Mouse (Mus musculus): ENCODE results near the gene Psd4. TPM values are rescaled to one million over a fixed set of nuclear protein-coding genes. Genes with fewer than 3 reads are reported as not detected.

Gene Psd4
- total RNA-seq, 2 experiments from 2014 or later, result 0.55 to 2.0 TPM

DNA sequence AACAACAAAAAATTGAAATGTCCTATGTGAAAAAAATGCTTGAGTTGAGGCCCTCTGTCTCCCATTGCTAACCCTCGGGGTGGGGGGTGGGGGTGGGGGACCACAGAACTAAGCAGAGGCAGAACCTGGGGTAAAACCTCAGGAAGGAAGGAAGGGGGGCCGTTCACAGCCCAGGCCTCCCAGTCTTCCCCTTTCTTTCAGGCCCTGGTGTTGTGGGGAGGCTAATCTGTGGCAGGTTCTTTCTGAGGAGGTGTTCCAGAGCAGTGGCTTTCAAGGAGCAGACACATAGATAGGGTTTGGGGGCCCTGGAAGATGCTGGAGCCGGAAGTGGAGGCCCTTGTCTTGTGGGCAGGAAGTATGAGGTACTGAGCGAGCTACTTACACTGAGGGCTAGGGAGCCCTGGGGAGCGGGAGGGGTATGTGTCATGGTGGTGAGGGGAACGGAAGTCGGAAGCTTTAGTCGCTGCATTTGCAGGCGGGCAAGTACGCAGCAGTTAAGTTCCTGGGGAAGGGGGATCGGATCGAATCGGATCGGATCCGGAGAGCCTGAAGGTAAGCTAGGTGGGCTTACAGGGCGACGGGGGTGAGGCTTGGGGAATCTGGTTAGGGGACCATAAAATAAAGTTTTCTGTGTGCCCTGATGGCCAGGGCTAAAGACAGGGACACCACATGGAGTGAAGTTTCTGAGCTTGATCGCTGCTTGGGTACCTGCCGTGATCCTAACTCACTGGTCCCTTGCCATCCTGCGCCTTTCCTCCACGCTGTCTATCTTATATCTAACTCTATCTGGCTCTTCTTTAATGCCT, 19.0 kb downstream of the Psd4 start:
- no peak for DNase-seq

DNA sequence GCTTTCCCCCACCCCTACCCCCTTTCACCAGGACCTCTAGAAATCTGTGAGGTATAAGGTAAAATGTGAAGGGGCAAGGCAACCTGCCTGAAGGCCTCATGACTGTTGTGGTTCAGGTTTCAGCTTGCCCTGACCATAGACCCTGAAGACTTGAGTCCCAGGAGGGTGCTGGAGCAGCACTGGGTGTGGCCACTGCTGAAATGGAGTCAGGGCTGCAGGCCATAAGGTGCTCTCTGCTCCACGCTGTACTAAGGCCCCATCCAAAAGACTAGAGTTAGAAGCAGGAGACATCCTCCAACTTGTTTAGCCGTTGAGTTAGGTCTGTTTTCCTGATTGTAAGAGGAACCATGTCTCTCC, 19.6 kb downstream of the Psd4 start:
- DNase-seq, result no peak

DNA sequence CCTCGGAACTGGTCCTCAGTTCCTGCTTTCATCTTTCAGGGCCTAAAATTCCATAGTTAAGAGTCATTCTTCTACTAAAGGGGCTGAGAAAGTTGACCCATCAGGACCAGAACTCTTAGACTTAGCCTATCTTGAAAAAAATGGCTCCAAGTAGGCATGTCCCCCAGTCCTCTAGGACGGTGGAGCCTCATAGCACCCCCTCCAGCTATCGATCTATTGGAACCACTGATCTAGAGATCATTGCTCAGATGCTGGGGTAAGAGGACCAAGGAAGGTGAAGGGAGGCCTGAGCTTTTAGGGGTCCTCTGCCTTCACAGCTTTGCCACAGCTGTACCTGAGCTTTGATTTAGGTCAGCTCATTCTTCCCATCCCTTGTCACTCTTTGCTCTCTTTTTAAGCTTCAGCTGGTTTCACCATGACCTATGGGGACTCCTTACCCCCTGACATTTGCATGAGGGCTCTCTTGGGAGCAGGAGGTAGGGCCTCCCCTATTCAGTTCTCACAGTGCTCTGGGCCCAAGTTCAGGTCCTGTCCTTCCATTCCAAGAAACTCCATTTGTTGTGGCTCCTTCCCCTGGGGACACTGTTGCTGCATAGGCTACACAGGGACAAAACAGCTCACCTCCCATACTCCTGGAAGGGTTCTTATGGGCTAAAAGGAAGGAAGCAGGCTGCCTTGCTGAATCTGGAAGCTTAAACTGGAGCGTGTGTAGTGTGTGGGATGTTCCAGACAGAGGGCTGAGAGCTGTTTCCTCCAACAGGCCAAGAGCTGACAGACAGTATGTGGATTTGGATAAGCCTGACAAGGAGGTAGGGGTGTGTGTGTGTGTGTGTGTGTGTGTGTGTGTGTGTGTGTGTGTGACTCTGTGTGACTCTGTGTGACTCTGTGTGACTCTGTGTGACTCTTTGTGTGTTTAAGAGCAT, 20.2 kb downstream of the Psd4 start:
- DNase-seq, result peak; percentile 24

DNA sequence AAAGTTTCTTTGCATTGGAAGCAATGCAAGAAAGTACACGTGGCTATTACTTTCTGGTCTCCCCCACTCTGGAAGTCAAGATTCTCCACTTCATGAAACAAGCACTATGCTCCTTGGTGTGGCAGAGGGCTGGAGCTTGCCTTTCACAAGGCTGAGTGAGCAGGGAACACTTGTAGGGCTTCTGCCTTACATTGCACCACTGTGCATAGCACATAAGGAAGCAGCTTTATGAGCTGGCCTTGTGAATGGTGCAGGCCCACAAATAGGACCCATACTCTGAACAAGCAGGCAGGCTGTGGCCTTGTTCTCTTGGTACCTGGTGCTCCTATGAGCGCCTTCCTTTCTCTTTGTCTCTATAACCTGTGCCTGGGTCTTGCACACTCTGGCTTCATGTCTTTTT, 25.9 kb downstream of the Psd4 start:
- no peak for DNase-seq

DNA sequence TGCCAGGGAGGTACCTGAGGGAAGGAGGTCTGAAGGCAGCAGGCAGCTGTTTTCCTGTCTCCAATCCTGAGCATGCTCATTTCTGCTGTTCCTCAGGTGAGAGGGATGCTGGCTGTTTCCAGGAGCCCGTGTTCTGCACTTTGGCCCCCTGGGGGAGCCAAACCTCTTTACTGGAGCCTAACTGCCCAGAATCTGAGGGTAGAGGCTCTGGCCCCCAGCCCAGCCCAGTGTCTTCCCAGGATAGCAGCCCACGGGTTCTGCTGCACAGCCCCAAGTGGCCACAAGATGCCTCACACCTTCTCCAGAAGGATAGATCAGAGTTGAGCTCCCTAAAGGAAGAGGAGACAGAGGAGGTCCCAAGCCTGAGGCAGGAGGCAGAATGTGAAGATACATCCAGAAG, 29.7 kb downstream of the Psd4 start:
- no peak for DNase-seq

DNA sequence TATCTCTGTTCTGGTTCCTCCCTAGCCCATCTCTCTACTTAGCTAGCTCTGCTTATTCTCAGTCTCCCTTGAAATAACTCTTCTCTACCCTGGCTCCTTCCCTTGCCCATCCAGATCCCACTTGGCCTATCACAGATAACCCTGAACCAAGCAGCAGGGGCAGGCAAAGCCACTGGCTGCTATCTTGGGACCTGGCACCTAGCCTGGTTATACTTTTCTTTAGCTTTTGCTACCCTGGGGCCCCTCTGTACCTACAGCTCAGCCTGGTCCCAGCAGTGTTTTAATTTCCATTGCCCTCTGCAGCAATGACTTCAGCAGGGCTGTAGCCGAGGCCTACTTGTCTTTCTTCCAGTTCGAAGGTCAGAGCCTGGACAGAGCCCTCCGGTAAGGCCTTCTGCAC, 33.3 kb downstream of the Psd4 start:
- no peak for DNase-seq

DNA sequence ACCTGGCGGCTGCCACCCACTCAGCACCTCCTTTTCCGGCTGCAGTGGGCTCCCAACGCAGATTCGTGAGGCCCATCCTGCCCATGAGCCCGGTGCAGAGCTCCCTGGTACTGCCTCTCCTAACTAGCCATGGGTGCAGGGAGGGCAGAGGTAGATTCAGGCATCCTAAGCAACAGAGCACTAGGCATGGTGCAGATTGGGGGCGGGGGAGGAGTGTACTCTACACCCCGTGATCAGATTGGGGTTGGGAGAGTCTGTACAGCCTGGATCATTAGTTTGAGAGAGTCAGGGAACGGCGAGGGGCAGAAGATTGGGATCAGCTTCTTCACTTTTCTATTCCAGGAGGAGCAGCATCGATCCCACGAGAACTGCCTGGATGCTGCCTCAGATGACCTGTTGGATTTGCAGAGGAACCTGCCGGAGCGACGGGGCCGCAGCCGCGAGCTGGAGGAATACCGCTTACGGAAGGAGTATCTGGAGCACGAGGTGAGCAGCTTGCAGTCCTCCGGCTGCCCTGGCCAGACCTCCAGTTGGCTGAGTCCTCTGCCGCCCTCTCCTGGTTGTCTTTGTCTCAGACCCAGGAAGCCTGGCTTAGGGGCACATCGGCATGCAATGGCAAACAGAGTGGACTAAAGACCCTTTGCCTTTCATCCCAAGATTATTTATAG, 38.1 kb downstream of the Psd4 start:
- DNase-seq, result peak; percentile 41

DNA sequence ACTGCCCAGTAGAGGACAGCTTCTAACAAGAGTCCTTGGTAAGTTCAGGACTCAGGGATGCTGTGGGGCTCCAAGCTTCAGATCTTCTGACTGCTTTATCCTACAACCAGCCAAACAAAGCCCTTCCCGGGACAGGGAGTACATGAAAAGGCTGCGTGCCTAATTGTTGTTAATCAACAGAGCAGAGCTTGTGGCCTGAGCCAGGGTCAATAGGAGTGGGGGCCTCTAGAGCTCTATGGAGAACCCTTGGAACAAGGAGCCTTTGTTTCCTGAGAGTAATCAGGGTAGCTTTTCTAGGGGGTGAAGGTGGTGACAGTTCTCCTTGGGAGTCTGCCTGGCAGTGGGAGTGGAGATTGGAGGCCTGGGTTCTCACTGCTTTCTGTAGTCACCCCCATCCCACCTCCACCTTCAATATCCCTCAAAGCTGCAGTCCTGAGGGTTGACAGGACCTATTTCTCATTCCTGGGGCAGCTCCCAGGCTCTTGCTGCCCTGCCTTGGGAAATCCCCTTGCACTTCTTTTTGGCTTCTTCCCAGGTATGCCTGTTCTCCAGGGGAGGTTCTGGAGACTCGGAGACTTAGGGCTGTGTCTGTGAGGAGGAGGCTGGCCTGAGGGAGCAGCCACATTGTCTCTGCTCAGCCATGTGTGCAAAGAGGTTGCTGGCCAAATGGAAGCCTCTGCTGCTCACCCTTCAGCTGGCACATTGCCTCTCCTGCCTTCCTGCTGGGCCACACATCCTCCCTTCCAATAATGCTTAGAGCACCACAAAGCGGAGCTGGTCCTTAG, 40.5 kb downstream of the Psd4 start:
- DNase-seq, result peak in 1 of 2 experiments; percentile 17

DNA sequence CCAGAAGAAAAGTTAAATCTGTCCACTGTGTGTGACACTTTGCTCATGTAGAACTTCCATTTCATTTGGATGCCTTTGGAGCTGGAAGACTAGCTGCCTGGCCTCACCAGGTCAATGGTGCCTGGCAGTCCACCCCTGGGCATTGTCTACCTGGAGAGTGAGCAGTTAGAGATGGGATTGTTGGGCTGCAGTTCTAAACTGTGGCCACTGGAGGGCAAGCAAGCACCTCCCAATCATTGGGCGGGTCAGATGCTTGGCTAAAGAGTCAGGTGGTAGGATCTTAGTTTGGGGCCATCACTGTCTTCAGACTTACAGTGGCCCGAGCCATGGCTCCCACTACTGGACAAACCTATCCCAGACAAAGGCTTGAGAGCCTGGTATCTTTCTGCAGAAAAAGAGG, 41.8 kb downstream of the Psd4 start:
- peak; percentile 52 to 54 for DNase-seq

DNA sequence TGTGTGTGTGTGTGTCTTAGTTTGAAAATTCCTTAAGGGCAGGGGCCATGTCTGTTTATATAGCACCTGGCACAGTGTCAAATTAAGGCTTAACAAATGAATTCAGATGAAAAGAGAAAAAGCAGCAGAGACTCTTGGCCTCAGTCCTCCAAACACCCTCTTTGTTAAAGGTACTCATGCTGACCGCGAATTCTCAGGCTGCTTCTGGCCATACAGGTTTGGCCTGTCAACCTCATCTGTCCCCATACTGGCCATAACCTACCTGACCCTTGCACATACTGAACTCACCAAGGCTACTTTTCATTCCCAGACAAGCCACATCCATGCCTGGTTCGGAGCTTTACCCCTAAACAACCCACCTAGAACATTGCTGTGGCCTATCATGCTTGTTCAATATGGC, 45.8 kb downstream of the Psd4 start:
- no peak for DNase-seq

DNA sequence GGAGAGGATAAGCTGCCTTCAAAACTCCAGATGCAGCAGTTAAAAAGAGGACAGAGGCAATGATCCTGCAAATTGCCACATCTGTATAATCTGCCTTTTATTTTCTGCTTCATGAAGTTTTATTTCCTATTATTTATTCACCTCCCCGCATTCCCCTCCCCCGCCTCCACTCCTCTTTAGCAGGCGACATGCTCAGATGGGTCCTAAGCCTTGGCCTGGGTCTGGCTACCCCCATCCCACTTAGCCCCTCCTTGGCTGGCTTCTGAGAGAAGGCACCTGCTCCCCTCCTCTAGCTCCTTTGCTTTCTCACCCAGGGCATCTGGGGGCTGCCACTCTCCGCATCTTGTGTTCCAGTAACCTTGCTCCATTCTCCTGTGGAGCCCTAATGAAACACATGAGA, 46.3 kb downstream of the Psd4 start:
- DNase-seq, result no peak

DNA sequence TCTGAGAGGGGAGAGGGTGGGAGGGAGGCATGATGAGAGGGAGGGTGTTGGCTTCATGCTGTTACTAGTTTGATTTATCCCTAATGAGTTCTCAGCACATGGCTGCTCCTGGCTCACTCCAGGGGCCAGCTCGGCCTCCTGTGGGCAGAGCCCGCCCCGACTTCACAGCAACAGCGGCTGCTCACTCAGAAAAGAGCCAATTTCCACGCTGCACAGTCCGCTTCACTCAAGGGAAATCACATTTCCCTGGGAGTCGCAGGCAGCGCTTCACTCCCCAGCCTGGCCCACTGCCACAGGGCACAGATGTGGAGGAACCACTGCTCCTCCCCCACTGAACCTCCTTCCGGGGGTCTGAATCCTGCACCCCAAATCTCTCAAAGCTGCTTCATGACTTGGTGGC, 49.3 kb downstream of the Psd4 start:
- DNase-seq, result no peak

DNA sequence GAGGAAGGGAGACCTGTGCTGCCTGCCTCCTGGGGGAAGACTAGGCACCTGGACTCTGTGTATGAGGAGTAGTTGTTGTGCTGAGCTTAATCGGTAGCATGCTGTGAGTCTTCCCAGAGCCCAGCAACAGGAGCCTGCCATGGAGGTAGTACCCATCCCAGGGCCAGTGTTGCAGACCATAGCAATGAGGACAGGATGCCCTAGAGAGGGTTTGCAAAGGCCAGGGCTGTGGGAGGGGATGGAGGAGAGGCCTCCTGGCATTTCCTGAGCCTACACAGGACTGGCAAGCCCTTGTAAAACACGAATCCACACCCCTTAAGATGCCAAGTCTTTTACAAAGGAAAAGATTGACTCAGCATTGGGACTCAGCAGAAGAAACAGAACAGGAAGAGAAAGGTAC, 49.7 kb downstream of the Psd4 start:
- no peak for DNase-seq

DNA sequence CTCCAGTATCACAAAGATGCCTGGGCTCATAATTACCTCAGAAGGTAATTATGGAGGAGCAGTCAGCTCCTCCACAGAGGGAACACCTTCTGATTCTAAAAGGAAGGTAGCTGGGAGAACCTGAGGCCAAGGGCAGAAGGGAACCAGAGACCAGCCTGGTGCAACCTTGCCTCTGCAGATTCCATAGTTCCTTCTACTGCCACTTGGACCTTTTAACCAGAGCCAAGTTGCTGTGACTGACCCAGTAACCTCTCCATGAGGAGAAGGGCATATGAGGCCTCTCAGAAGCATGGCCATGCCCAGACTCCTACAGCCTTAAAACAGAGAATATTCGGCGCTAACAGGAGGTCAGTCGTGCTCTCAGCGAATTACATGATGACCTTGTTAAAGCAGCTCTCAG, 50.2 kb downstream of the Psd4 start:
- DNase-seq, result no peak

DNA sequence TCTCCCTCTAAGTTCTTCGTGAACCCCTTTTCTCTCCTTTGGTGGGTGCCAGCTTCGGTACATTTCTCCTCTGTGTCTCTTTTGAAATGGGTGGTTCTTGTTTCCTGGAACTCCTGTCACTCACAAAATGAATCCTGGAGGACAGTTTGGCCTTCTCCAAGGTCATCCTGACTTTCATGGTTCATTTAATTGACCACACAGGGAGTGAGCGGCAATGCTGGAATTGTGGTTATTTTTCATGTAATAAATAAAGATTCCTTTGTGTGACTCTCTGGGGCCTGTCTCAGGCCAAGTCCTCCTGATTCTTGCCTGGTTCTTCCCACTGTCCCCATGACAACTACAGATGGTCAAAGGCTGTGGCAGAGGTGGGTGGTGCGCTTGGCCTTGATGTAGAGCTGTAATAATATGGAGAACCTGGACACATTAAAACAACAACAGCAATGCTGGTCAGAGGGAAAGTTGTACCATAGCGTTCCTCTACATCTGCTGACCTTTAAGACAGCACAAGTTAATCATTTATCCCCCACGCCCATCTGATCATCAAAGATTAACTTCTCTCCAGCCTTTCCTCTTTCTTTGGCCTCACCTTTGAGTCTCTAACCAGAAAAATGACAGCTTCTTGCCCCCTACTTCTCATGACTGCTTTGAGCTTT, 54.0 kb downstream of the Psd4 start:
- DNase-seq, result no peak

DNA sequence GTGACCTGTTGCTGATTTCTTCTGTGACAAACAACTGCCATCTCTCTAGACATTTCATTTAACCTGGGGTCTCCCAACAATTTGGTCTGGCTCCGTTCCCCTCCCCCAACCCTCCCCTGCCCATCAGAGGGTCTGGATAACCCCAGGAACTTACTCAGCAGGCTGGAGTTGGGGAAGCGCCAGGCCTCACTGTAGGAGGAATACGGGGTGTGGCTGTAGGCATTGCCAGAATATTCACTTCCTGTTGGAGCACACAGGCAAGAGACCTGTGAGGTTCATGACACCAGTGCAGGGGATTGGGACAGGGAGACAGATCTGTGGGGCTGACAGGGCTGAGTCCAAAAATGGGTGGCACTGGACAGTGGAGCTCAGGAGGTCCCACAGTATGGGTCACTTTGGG, 55.4 kb downstream of the Psd4 start:
- DNase-seq, result no peak

DNA sequence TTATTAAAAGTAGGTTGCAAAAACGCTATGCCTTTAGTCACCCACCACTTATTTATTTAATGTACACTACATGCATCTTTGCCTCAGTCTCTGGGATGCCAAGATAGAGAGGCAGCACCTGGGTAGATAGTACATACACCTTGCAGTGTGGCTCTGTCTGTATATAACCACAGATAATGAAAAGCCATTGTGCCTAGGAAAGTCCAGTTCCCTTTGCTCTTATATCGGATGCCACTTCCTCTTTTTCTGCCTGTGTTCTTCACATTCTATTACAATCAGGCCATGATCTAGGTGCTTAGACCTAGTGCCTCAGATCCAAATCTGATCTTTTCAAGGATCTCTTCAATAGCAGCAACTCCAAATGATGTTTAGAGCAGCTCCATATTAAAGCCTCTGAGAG, 58.2 kb downstream of the Psd4 start:
- DNase-seq, result no peak

DNA sequence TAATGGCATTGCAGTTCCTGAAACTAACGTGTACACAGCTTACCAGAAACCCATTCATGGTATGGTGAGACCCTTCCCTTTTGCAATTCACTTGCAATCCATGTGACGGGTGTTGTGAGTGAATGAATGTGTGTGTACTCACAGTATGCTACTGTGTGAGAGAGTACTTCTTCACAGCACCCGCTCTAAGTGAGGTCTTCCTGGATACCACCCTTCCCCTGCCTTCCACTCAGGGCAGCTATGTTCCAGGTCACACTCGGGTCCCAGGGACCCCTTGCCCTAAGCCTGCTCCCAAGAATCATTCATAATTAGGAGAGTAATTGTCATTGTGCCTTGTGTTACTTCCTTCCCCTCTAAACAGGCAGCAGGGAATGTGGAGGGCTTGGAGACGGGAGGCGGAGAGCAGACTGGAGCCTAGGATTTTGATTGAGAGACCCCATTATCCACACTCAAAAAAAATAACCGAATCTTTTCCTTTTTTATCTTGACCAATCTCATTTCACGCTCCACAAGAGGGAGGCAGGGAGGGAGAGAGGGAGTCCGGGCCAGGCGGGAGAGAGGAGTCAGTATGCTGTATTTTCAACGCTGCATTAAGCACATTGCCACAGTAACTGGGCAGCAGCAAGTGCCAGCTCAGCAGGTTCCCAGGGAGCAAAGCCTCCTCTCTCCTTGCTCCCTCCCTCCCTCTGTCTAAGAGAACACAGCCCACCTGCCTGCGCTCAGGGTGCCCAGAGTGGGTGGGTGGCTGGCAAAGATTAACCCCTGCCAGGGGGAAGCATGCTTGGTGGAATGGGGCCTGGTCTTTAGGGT, 60.7 kb downstream of the Psd4 start:
- no peak for DNase-seq

DNA sequence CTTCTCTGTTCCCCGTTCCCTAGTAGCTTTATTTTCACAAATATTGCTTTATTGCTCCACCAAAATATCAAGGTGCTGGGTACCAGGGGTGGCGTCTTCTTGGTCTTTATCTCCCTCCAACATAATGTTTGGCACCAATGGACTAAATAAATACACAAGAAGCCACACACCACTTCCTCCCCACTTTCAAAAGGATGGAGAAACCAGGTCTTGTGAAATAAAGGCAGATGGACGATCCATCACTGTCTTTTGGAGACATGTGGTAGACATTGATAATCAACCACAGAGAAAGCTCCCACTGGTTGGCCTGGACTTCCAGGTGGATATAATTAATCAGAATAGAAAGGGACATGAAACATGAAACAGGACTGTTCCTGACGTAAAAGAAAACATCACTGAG, 62.4 kb downstream of the Psd4 start:
- no peak for DNase-seq

DNA sequence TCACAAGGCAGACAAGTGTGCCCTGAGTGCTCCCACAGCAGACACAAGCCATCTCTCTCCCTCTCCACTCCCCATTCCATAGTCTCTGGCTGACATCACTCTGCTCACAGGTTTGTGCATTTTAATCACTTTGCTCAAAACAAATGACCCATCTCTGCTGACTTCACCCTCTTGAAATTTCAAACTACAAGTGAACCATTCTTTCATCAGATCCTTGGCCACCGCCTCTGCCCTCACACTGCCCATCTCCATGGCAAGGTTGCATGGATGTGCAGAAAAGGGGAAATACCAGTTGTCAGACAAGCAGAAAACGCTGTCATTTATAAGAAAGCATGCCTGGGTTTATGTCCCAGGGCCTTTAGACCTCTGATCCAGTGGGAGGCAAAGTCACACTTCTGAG, 67.3 kb downstream of the Psd4 start:
- no peak for DNase-seq

DNA sequence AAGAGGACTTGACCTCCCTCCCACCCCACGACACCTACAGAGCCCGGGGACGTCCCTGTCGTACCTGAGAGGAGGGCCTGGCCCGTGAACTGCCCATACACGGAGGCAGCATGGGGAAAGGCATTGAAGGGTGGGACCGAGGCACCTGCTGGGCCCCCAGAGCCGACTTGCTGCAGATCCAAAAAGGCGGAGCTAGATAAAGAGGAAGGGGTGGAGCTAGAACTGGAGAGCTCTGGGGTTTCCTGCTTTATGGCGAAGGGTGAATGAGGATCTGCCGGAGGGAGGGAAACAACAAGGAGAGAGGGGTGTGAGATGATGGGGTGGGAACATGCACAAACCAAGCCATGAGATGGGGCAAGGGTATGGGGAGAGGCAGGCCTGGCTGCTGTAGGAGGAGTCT, 68.3 kb downstream of the Psd4 start:
- DNase-seq, result no peak

Data from layer of hippocampus, postnatal 36 days (tissue).